Mouse (Mus musculus) cortical plate, adult 2 months (tissue): ENCODE measurements at regions not wholly inside any gene's neighbourhood (a gene's known extent, or its start where the extent isn't known, plus 50 kb on each side); places are given as distances from the start of the nearest gene placed in this dataset.

ENCODE experiments used
- CTCF ChIP-seq: fragments of 200-500 bp; IDR thresholded peaks from 2 replicates; pipeline ENCODE4 v1.5.1; 2011; ENCODE audit warnings: mild to moderate bottlenecking, control low read depth, low read length; ENCODE audit not compliant: insufficient read depth; ENCODE audit errors: extremely low read depth
- POLR2A ChIP-seq: fragments of 200-500 bp; IDR thresholded peaks from 2 replicates; pipeline ENCODE4 v1.6.1; 2011; ENCODE audit warnings: mild to moderate bottlenecking, low read length, control low read depth; ENCODE audit not compliant: insufficient read depth; ENCODE audit errors: extremely low read depth

GRCm38 (mm10) chr13:35151629-35152028, 124.7 kb upstream of the Eci2 start:
- no peak for TF ChIP-seq CTCF
- no peak for TF ChIP-seq POLR2A
